ENCODE assay signal across 11 mouse cellular contexts in the genomic region with DNA sequence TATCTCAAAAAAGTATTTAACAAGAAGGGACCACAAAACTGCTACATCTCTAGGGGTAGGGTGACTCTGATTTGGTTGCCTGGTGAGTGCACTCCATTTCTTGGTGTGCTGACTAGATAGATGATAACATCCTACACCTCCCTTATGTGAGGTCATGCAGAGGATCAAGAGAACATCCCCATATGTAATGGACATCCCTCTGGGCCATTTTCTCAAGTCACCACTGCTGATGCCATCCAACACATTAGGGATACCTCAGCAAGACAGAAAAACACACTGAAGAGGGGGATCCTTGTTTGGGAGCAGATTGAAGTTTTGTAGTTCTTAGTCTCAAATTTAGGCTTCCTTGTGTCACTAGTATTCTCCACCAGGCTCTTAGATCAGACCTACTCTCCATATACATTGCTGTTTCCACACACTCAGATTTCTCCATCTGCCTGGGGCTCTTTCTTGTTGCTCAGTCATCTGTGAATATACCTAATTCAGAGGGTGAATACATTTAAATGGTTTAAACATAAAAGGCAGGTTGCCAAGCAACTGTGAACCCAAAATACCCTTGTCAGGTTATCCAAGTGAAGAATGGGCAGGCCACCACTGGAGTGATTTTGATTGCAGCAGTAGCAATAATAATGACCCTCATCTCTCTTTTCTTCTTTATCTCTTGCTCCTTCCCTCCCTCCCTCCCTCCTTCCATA.
DNase-seq lines count a peak whose midpoint lies in the region; ATAC-seq and TF ChIP-seq lines count a peak whose summit lies in the region.
"Had no signal": no experiment of that assay in that cellular context is flagged by ENCODE, and none has a peak within 500 bp of the region (broad histone marks: within the 10 kb centered on the region; RNA-seq: fewer than 3 reads in every experiment).

No protein-coding gene starts in this region.

- ATAC-seq in forebrain, embryonic 11.5 days (replicated peaks; ENCODE audit: low FRiP score) = peak; percentile 92
- no peak for ATAC-seq in hindbrain, postnatal 0 days
- ATAC-seq in midbrain, embryonic 13.5 days = peak; percentile 70
- ATAC-seq in activated CD4-positive, CD25-positive, alpha-beta regulatory T cell, adult 4 months = no peak

- no peaks in the 10 kb centered on the region for H3K9me3 ChIP-seq in forebrain, embryonic 11.5 days (ENCODE audit: control insufficient read depth, low read length)
- H3K9me3 ChIP-seq in hindbrain, postnatal 0 days (ENCODE audit: low read length) = no peaks in the 10 kb centered on the region
- no peaks in the 10 kb centered on the region for H3K9me3 ChIP-seq in midbrain, embryonic 13.5 days

- H3K4me2 ChIP-seq in forebrain, embryonic 11.5 days (ENCODE audit: low read depth, low read length, severe bottlenecking) = no peak overlapping the region
- H3K4me2 ChIP-seq in hindbrain, postnatal 0 days (ENCODE audit: low read depth, low read length) = no peak overlapping the region
- H3K4me2 ChIP-seq in midbrain, embryonic 13.5 days (replicated peaks) = no peak overlapping the region

- TF ChIP-seq CTCF in hindbrain, postnatal 0 days (IDR thresholded peaks at IDR 0.05; ENCODE audit: low read depth) = no peak
- TF ChIP-seq CTCF in layer of hippocampus, adult 2 months (conservative IDR thresholded peaks at IDR 0.05) = no peak

- H3K27me3 ChIP-seq in forebrain, embryonic 11.5 days (ENCODE audit: control insufficient read depth, insufficient read depth, low read length) = no peaks in the 10 kb centered on the region
- H3K27me3 ChIP-seq in hindbrain, postnatal 0 days (ENCODE audit: insufficient read depth, low read length) = no peaks in the 10 kb centered on the region
- H3K27me3 ChIP-seq in midbrain, embryonic 13.5 days = no peaks in the 10 kb centered on the region

- no peaks in the 10 kb centered on the region for H3K36me3 ChIP-seq in forebrain, embryonic 11.5 days (ENCODE audit: control insufficient read depth, insufficient read depth, low read length)
- no peaks in the 10 kb centered on the region for H3K36me3 ChIP-seq in hindbrain, postnatal 0 days (ENCODE audit: insufficient read depth, low read length)
- H3K36me3 ChIP-seq in midbrain, embryonic 13.5 days = no peaks in the 10 kb centered on the region

- H3K4me3 ChIP-seq in forebrain, embryonic 11.5 days (ENCODE audit: low read depth, low read length) = no peak overlapping the region
- H3K4me3 ChIP-seq in hindbrain, postnatal 0 days (ENCODE audit: low read length) = no peak overlapping the region
- no peak overlapping the region for H3K4me3 ChIP-seq in midbrain, embryonic 13.5 days (replicated peaks)
- H3K4me3 ChIP-seq in layer of hippocampus, adult 2 months = no peak overlapping the region

- peaks cover 2% of the 10 kb centered on the region; the same call in 1 of the 2 replicates for H3K4me1 ChIP-seq in forebrain, embryonic 11.5 days (replicated peaks; ENCODE audit: control insufficient read depth, insufficient read depth, low read length)
- no peaks in the 10 kb centered on the region for H3K4me1 ChIP-seq in hindbrain, postnatal 0 days (ENCODE audit: insufficient read depth, low read length)
- H3K4me1 ChIP-seq in midbrain, embryonic 13.5 days (replicated peaks) = peaks cover 7% of the 10 kb centered on the region

- DNase-seq in R1 (ENCODE audit: low read depth, low spot score) = peak; percentile 6
- DNase-seq in forebrain, embryonic 11.5 days (ENCODE audit: low spot score) = peak; percentile 65
- peak; percentile 25 for DNase-seq in hindbrain, postnatal 0 days (ENCODE audit: low spot score)
- DNase-seq in ovary, postnatal 36 days (ENCODE audit: low spot score) = no peak
- no peak for DNase-seq in adrenal gland, postnatal 10 days
- DNase-seq in layer of hippocampus, adult 2 months (ENCODE audit: low spot score in 2 of 2) = no peak
- DNase-seq: gastrocnemius, postnatal 14 days; thymus, postnatal 14 days had no signal

- no peak overlapping the region for H3K9ac ChIP-seq in forebrain, embryonic 11.5 days (ENCODE audit: low read length)
- no peak overlapping the region for H3K9ac ChIP-seq in hindbrain, postnatal 0 days (replicated peaks; ENCODE audit: low read length)
- H3K9ac ChIP-seq in midbrain, embryonic 13.5 days (replicated peaks) = no peak overlapping the region
- H3K9ac ChIP-seq: liver, embryonic 14.5 days had no signal

- H3K27ac ChIP-seq in forebrain, embryonic 11.5 days (ENCODE audit: low read depth, low read length) = no peak overlapping the region; the same call in 1 of the 2 replicates
- H3K27ac ChIP-seq in hindbrain, postnatal 0 days = no peak overlapping the region
- no peak overlapping the region for H3K27ac ChIP-seq in midbrain, embryonic 13.5 days
- no peak overlapping the region for H3K27ac ChIP-seq in layer of hippocampus, adult 2 months
- H3K27ac ChIP-seq: liver, embryonic 14.5 days had no signal

Comparison
In these comparisons a context has a peak if more than half of its experiments do, and no peak if none do; other contexts are left out.
1. DNase-seq: peak in R1 (single experiment), forebrain, embryonic 11.5 days (single experiment) and hindbrain, postnatal 0 days (single experiment); none in ovary, postnatal 36 days (single experiment), adrenal gland, postnatal 10 days (single experiment) and layer of hippocampus, adult 2 months (0 of 2).
2. ATAC-seq: peak in forebrain, embryonic 11.5 days (single experiment) and midbrain, embryonic 13.5 days (single experiment); none in hindbrain, postnatal 0 days (single experiment) and activated CD4-positive, CD25-positive, alpha-beta regulatory T cell, adult 4 months (single experiment).